Mouse (Mus musculus) embryonic fibroblast, embryonic 13.5 days (primary cell): ENCODE results near the gene F2r. TPM values are rescaled to one million over a fixed set of nuclear protein-coding genes. Genes with fewer than 3 reads are reported as not detected.
A peak's percentile ranks its signal among the peaks of the same experiment; 100 is the strongest.

Experiments used
- H3K27ac ChIP-seq: 2 replicates; pipeline ENCODE4 v1.5.1; 2012; ENCODE audit warnings: low read length, control low read depth, inconsistent platforms; ENCODE audit not compliant: insufficient read depth
- H3K4me1 ChIP-seq: 2 replicates; pipeline ENCODE4 v1.6.1; 2011; ENCODE audit warnings: low read length; ENCODE audit not compliant: control insufficient read depth, insufficient read depth
- H3K4me3 ChIP-seq: 2 replicates; pipeline ENCODE4 v1.5.1; 2011; ENCODE audit warnings: mild to moderate bottlenecking, control low read depth, low read length; ENCODE audit not compliant: insufficient read depth
- CTCF ChIP-seq: IDR thresholded peaks from 2 replicates; pipeline ENCODE4 v1.5.1; 2011; ENCODE audit warnings: mild to moderate bottlenecking, control low read depth, low read length, moderate library complexity, borderline replicate concordance; ENCODE audit not compliant: insufficient read depth
- POLR2A ChIP-seq: IDR thresholded peaks from 2 replicates; pipeline ENCODE4 v1.6.1; 2011; ENCODE audit warnings: low read depth, mild to moderate bottlenecking, control low read depth, low read length, moderate library complexity
- polyA plus RNA-seq: library from polyadenylated mRNA; stranded (reverse); fragments of >200 nt; gene quantifications from 2 replicates; pipeline ENCODE4 v1.2.4, GENCODE M21; 2011; ENCODE audit warnings: low read depth; ENCODE audit not compliant: missing spikeins, insufficient read length

Gene F2r
- polyA plus RNA-seq, 1 experiment, result 268 TPM

DNA sequence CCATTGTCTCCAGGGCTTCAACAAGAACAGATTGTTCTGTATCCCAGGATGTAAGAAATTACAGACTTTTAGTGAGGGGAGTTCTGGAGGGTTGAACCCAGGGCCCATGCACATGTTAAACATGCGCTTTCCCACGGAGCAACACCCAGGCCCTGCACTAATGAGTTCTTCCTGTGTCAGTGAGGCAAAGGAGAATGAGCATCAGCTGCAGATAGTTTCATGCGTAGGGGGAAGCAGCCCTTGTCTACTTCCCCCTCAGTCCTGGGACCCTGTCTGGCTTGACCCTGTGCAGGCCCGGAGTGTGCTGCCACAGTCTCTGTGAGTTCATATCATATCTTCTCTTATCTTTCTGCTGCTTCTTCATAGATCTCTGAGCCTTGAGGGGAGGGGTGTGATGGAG, 29.0 kb upstream of the F2r start:
- H3K4me3 ChIP-seq, result no peak overlapping the region
- TF ChIP-seq CTCF (no peak), POLR2A (no peak)
- H3K4me1 ChIP-seq, result peaks cover 11% of the 10 kb centered on the region
- H3K27ac ChIP-seq, result 0 out of 2 replicates have a peak overlapping the region, but pooled peaks have one; percentile 7

DNA sequence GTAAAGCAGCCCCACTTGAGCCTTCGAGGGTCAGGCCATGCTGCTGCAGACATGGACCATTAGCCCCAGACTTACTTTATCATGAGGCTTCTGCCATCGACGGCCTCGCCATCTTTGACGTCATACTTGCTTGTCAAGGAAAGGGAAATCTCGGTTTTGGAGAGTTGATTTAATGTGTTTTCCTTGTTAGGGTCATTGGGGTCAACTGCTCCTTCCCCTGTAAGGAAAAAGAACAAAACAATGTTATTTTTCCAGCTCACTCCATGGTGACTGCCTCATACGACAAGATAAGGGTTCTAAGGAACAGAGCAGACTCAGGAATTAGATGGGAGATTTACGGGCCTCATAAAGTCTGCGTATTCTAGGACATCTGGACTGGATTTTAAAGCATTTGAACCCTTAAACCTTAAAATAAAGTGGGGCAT, 28.4 kb upstream of the F2r start:
- Histone ChIP-seq H3K27ac (no peak overlapping the region), H3K4me3 (no peak overlapping the region), H3K4me1 (peaks cover 15% of the 10 kb centered on the region)
- TF ChIP-seq POLR2A (no peak), CTCF (no peak)

DNA sequence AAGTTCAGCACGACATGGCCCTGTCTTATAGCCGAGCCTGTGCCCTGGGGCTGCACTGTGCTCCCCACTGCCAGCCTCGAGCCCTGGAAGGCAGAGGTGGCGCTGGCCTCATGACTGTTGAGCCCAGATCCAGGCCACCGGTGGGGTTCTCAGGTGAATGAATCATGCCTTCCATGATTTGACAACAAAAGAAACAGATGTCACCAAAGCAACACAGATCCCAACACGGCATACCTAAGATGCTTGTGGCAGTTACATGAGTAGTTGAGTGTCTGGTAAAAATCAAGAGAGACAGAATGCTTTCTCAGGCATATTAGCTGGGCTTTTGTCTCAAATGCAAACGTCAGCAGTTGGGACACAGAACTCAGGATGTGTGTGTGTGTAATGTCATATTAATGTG, 25.5 kb upstream of the F2r start:
- Histone ChIP-seq H3K4me1 (peaks cover 34% of the 10 kb centered on the region), H3K27ac (peak overlapping the region; percentile 86)
- TF ChIP-seq CTCF (no peak), POLR2A (no peak)

DNA sequence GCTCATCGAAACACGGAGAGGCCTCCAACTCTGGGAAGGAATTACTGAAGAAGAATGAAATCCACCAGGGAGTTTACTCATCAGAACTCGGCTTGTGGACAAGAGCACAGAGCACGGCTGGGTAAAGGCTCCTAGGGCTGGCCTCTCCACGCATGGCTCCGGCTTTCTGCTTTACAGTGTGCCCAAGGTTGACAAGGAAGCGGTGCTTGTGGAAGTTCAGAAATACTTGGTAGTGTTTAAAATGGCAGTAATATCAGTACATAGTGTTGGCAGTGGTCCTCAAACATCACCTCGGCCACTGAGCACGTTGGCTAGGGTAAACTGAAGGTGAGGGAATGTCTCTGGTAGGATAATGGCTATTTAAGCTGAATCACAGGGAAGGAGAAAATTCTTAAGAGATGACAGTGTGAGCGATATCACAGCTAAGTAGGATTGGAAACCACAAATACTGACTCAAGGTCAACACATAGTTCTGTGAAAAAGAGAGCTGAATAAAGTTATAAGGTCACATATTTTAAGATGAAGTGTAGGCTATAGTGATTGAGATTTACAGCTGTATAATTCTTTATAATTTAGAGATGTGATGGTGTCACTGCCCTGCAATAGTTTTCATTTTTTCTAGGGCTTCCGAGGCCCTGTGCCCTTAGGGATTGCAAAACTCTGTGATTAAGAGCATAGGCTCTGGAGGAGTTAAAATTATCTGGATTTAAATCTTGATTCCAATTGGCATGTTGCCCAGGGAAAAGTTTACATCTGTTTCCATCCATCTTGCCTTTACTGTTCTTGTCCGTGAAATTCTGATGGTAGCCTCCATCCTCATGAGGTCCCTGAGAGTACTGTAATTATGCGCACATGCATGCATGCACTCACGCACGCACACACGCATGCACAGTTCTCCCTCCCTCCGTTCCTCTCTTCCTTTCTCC, 23.0 kb upstream of the F2r start:
- H3K4me3 ChIP-seq, result no peak overlapping the region
- H3K27ac ChIP-seq, result peak overlapping the region; percentile 86
- TF ChIP-seq POLR2A (no peak), CTCF (no peak)
- H3K4me1 ChIP-seq, result peaks cover 37% of the 10 kb centered on the region

More for the DNA sequence above, 25.5 kb upstream of the F2r start:
- no peak overlapping the region for H3K4me3 ChIP-seq

DNA sequence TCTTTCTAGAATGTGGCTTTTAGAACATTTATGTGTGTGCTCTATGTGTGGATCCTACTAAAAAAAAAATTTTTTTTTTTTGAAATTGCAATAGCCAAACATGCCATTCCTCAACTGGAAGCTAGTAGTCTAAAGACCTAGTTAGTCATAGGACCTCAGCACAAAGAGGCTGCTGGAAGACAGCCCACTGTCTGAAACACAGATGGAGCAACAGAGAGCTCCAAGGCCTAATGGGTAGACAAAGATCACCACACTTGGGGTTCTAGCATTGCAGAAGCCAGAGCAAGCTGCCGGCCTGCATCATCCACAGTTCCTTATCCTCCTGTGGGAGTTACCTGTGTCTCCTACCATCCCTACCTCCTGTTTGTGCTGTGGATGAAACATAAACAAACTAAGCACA, 22.1 kb upstream of the F2r start:
- no peak for TF ChIP-seq POLR2A
- no peak for TF ChIP-seq CTCF
- Histone ChIP-seq H3K27ac (peak overlapping the region; percentile 86), H3K4me1 (peaks cover 37% of the 10 kb centered on the region), H3K4me3 (no peak overlapping the region)

DNA sequence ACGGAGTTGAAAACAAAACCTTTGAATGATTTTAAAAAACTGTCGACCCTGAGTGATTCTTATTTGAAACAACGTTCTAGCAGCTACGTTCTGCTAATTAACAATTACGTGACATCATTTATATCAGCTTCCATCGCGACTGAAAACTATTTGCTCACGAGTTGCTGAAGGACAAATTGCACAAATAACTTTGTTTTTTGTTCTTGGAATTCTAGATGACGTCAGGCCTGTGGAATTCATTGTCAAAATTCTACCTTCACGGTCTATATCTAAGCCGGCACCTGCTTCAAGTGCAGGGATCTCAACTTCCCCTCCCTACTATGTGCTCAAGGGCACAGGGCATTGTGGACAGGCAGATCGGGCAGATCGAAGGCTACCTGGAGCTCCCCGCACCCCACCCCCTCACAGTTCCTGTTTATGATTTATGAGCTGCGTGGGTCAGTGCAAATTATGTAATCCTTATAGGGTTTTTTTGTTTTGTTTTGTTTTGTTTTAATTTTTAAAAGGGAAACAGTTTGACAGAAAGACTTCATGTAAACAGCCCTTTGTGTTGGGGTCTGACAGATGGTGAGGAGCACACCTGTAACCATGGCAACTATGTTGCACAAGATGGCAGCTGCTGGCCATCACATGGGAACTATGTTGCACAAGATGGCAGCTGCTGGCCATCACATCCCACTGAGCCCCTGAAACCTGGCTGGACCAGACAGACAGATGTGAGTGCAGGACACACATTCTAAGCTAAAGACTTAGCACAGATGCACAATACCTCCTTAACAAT, 21.2 kb upstream of the F2r start:
- no peak for TF ChIP-seq CTCF
- Histone ChIP-seq H3K27ac (peak overlapping the region; percentile 34), H3K4me1 (peaks cover 40% of the 10 kb centered on the region)

DNA sequence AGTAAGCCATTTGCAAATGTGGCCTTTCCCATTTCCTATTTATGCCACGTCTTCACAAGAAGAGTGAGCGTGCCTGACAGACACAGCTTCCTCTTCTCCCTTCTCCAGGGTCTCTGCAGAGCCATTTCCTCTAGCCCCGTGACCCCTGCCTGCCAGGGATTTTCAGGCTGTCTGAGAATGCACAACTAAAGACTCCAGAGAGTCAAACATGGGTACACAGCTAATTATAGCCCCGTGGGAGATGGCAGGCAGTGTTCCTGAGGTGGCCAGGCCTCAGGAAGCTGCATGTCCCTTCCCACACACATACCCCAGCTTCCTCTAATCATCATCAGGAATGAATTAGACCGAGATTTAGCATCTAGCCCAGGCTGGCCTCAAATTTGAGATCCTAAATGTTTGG, 20.6 kb upstream of the F2r start:
- TF ChIP-seq POLR2A (no peak), CTCF (no peak)
- Histone ChIP-seq H3K27ac (peak overlapping the region; percentile 34), H3K4me1 (peaks cover 44% of the 10 kb centered on the region), H3K4me3 (no peak overlapping the region)

More for the DNA sequence above, 21.2 kb upstream of the F2r start:
- no peak overlapping the region for H3K4me3 ChIP-seq

DNA sequence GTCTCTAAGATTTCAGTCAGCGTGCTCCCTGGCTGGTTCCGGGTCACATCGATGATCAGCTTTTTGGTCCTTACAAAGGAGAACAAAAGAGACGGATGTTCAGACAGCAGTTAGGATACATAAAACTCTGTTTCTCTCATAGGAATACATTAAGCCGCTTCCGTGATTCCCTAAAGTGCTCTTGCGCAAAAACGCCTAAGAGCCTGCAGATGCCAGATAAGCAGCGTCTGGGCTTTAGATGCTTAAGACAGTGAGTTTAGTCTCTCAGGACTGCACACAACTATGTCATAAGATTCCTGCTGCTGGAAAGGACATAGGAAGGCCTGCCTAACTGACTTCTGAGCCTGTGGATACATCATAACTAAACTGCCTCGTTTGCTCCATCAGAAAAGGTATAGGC, 19.4 kb upstream of the F2r start:
- TF ChIP-seq POLR2A, result no peak
- no peak for TF ChIP-seq CTCF
- Histone ChIP-seq H3K27ac (no peak overlapping the region), H3K4me1 (peaks cover 40% of the 10 kb centered on the region), H3K4me3 (no peak overlapping the region)

DNA sequence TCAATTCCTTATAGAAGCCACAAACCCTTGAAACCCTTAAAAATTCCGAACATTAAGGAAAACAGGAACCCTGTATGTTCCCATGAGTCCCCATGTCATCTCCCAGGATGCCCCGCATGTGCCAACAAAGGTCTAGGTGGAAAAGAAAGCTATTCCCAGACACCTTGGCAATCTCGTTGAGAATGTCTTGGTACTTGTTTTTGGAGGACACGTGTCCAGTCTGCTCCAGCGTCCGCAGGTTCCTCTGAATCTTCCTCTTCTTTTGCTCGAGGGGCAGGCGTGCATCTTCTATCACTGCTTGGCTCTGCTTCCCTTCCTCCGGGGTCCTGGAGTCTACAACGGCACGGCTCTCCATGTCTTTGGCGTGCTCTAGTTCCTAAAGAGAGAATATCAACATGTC, 17.0 kb upstream of the F2r start:
- TF ChIP-seq POLR2A, result no peak
- TF ChIP-seq CTCF, result no peak
- Histone ChIP-seq H3K27ac (0 out of 2 replicates have a peak overlapping the region, but pooled peaks have one; percentile 96), H3K4me3 (no peak overlapping the region), H3K4me1 (peaks cover 25% of the 10 kb centered on the region)

DNA sequence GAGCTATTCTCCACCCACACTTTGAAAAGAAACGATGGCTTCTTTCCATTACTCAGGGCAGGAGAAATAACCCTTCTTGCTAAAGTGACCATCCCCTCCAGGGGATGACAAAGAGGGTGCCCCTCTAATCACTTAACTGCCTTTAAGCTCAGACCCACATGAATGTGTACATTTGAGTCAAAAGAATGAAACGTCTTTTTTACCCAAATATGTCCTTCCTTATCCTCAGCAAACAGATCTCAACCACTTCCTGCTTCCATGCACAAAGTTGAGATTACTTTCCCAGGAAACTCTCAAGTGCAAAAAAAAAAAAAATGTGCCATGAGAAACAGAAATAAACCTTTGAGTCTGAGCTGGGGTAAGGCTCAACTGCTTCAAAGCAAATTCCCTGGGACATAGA, 16.2 kb upstream of the F2r start:
- Histone ChIP-seq H3K27ac (peak overlapping the region; percentile 96), H3K4me3 (no peak overlapping the region), H3K4me1 (peaks cover 24% of the 10 kb centered on the region)
- no peak for TF ChIP-seq POLR2A
- no peak for TF ChIP-seq CTCF
